Mouse (Mus musculus): ENCODE measurements around the gene Dnah2.
"Not testable (repeated sequence)": the region's sequence is repeated elsewhere in the genome, so short reads cannot be mapped to it uniquely, and the experiment has no call there.

DNA sequence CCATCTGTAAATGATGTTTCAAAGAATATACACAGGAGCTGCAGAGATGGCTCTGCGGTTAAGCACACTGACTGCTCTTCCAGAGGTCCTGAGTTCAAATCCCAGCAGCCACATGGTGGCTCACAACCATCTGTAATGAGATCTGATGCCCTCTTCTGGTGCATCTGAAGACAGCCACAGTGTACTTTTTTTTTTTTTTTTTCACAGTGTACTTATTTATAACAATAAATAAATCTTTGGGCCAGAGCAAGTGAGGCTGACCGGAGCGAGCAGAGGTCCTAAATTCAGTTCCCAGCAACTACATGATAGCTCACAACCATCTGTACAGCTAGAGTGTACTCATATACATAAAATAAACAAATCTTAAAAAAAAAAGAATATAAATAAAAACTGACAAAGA, 18.6 kb downstream of the Dnah2 start:
- TF ChIP-seq CTCF (IDR thresholded peaks at IDR 0.05; ENCODE audit: insufficient read depth, low read length); POLR2A (IDR thresholded peaks at IDR 0.05; ENCODE audit: borderline replicate concordance, extremely low read depth, low read depth, low read length): not testable (repeated sequence)
